Mouse (Mus musculus): Measurements from ENCODE around the gene Utrn.

The Utrn gene

DNA sequence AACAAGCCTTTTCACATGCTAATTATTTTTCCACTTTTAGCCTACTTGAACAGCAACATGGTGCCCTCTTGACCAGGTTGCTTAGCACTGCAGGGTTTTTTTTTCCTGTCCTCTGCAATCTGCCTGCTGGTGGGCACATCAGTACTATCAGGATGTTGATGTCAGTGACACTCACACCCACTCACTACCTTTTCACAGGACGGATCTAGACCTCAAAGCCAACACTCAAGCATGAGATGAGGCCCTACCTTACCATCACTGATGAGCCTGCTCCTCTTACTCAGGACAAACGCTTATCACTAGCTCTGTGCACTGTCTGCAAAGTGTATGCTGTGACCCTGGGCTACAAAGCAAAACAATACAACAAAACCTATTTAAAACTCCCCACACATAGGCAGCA, 63.3 kb downstream of the Utrn start:
- ATAC-seq (ENCODE audit: insufficient number of reproducible peaks, low FRiP score, low TSS enrichment): no peak

DNA sequence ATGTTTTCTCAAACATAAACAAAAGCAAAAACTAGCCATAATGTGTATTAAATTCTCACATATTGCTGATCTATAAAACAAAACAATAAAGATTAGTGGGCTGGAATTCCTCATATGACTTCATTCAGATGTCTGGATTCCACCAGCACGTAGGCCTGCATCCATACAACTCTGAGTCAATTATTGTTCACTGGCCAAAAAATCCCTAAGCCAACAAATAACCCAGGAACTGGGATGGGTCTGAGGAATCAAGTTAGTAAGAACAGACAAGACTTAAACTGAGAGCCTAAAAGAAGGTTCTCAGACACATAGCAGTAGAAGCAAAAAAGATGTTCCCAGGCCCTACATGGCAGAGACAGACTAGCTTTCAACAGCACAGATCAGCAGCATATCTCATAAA, 65.2 kb downstream of the Utrn start:
- no peak for ATAC-seq (ENCODE audit: insufficient number of reproducible peaks, low FRiP score, low TSS enrichment)

DNA sequence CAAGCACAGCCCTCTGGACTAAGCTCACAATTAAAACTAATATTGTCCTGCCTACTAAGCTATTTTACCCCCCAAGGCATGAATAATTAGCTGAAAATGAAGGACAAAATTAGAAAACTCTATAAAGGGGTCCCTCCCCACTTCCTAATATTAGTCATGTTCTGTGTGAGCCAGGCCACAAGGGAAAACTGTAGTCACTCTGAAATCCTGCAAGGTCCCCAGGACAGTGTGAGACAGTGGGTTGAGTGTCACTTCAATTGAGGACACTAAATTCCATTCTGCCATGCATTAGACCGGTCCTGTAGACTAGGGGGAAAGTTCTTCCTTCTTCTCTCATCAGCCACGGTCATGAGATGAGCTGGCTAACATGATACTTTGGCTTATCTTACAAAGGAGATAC, 69.7 kb downstream of the Utrn start:
- ATAC-seq (ENCODE audit: insufficient number of reproducible peaks, low FRiP score, low TSS enrichment): no peak

DNA sequence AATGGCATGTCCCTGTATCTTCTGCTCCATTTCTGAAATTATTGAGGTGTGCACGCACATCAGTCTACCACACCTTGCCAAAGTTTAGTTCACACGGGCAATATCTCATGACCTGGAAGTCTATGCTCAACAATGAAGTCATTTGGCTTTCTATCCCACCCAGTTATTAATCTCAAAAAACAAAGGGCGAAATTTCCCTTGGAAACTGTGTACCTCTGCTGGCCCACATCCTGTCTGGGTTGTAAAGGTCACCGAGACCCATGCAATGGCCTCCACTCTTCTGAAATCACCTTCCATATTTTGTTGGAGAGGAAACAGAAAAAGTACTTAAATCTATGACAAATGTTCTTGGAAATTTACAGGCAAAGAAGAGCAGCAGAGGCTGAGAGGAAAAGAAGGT, 70.9 kb downstream of the Utrn start:
- ATAC-seq (ENCODE audit: insufficient number of reproducible peaks, low FRiP score, low TSS enrichment): no peak

DNA sequence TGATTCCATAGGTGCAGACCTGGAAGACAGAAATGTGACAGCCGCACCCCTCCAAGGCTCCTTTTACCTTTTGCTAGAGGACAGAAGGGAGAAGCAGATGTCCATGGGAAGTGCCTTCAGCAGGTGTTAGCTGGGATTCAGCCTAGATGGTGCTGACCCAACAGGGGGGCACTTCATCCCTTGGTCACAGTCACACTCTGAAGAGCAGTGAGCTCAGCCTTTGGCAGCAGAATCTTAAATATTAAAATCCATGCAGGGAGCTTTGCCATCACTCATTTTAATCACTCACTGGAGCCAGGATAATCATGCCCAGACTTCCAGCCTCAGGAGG, 72.7 kb downstream of the Utrn start:
- ATAC-seq (ENCODE audit: insufficient number of reproducible peaks, low FRiP score, low TSS enrichment): peak; percentile 93

DNA sequence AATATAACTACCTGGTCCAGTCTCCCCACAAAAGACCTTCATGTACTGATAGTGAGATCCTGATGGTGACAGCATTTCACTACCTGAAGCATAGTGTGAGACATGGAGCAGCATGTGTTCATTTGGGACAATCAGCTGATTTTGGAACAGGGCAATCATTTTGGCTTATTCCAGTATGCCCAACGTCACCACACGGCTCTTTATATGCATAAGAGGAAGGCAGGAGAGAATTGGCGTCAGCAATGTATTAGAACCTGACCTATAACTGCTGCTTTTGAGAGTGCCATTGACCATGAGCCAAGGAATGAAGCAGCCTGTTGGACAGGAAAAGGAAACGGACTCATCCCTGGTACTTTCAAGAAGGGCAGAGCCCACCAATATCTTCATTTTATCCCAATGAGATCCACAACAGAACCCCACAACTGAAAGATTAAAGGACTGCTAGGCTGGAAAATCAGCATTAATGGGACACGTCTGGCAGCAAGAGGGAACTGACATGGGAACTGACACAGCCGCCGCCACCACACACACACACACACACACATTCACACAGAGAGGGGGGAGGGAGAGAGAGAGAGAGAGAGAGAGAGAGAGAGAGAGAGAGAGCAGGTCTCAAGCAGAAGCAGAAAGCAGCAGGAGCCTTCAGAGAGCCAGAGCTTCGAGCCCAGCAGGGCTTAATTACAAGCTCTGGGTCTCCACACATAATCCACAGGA, 73.2 kb downstream of the Utrn start:
- peak; percentile 57 for ATAC-seq (ENCODE audit: insufficient number of reproducible peaks, low FRiP score, low TSS enrichment)

DNA sequence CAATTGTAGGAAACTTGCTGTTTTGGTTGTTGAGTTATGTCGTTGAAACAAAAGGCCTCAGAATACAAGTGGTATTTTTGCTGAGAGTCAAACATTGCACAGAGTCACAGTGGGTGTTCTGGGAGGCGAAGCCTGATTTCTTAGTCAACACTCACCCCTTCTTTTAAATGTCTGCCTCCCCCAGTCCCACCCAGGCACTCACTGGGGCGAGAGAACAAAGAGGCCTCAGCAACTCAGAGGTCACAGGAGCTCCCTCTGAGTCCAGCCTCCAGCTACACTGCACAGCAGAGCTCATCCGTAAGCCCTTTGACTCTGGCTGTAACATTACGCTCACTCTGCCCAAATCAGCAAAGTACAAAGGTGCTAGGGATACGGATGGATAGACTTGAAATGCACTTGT, 77.1 kb downstream of the Utrn start:
- ATAC-seq (ENCODE audit: insufficient number of reproducible peaks, low FRiP score, low TSS enrichment): no peak

DNA sequence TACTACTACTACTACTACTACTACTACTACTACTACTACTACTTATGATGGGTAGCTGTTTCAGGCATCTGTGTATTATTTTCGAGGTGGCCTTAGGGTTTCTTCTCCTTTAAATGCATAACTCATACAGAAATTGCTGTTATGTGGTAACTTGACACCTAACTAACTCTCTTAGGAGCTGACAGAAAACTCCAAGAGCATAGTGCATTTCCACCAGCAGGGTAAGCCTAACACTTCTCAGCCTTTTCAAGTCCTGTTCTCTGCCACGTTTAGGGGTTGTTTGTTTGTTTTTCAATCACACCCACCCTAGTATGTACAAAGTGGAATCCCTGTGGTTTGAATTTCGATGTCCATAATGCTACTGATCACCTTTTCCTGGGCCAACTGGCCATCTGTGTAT, 78.3 kb downstream of the Utrn start:
- ATAC-seq (ENCODE audit: insufficient number of reproducible peaks, low FRiP score, low TSS enrichment): no peak

DNA sequence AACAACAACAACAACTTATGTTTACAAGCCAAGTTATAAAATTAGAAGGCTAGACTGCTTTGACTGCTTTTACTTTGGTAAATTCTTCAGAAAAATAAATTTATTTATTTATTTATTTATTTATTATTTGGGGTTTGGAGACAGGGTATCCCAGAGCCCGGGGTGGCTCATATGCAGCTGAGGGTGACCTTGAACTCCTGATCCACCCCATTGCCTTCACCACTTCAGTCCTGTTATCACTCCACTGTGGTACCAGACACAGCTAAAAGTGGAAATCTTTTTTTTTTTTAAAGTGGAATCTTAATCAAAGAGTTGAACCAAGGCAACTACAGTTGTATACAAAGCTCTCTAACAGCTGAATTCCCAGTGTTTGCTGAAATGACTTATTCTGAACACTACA, 80.6 kb downstream of the Utrn start:
- ATAC-seq (ENCODE audit: insufficient number of reproducible peaks, low FRiP score, low TSS enrichment): no peak

DNA sequence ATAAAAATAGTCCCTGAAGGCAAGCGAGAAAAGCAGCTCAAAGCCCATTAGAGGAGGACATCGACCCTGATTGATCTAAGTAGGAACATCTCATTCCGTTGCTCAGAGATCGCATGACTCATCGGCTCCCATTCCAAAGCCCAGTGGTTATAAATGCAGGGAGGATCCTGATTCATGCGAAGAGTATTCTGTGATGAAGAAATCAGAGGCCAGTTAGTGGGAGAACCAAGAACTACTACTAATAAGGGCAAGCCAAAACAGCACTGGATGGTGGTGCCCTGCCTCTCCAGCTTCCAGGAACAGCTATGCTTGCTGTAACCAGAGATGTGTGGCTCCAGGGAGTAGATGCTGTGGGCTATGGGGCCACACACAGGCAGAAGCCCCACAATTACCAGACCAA, 81.2 kb downstream of the Utrn start:
- no peak for ATAC-seq (ENCODE audit: insufficient number of reproducible peaks, low FRiP score, low TSS enrichment)

DNA sequence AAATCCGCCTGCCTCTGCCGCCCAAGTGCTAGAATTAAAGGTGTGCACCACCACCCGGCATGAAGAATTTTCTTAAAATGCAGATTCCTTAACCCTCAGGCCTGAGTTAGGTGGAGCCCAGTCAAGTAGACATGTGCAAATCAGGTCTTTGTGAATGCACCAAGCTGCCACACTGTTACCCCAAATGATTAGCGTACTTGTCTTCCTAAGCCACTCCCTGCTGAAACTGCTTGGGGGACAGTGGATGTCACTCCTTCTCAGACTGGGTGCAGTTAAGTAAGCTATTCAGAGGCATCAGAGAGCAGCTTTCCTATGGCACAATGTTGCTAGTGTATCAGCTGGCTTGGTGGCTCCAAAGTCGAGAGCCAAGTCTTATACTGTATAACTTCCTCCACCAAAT, 83.9 kb downstream of the Utrn start:
- no peak for ATAC-seq (ENCODE audit: insufficient number of reproducible peaks, low FRiP score, low TSS enrichment)

DNA sequence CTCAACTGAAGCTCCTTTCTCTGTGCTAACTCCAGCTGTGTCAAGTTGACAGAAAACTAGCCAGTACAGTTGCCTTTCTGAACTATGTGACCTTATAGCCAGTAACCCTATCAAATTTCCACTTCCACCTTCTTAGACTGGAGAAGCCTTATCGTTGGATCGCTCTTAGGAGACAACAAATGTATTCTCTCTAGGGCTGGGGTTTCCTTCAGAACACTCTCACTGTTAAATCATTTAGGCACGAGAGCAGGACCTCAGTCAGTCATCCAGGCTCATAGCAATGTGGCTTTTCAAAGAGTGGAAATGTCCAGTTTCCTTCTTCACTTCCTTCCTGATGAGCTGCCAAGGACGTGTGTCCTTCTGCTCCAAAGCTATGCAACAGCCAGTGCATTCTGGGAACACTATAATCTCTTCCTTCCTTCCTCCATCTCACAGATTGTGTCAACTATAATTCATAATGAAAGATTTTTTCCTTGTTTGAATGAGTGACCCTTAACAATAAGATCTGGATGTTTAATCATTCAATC, 87.7 kb downstream of the Utrn start:
- no peak for ATAC-seq (ENCODE audit: insufficient number of reproducible peaks, low FRiP score, low TSS enrichment)

DNA sequence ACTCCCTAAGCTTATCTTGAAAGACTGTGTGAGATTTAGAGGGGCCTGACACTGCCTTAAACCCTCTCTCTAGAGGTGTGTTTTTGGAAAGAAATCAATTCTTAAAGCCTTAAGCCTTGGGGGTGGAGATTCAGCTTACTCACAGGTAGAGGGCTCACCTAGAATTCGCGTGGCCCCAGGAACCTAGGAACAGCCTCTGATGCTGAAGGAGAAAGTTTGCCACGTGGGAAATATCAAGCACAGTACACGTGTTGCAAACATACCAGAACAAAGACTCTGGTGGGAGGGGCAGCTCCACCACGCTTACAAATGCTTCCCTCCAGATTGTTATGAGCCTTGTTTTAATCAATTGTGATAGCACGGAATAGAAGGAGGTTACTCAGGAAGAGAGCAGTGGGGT, 96.0 kb downstream of the Utrn start:
- no peak for ATAC-seq (ENCODE audit: insufficient number of reproducible peaks, low FRiP score, low TSS enrichment)

DNA sequence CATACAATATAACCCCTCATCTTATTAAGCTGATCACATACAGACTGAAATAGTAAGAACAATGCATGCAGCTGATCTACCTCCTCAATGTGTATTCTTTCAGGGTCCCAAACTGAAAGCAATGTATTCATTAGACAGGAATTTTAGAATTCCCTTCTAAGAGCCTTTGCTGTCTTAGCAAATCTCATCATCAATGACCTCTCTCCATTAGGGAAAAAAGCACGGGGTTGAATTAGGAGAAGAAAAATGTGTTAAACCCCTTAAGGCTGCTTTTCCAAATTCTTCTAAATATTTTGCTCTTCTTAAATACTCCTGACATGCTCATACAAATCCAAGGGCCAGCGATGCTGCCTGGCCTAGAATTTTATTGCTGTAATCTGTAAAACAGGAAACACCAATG, 97.7 kb downstream of the Utrn start:
- ATAC-seq (ENCODE audit: insufficient number of reproducible peaks, low FRiP score, low TSS enrichment): no peak

DNA sequence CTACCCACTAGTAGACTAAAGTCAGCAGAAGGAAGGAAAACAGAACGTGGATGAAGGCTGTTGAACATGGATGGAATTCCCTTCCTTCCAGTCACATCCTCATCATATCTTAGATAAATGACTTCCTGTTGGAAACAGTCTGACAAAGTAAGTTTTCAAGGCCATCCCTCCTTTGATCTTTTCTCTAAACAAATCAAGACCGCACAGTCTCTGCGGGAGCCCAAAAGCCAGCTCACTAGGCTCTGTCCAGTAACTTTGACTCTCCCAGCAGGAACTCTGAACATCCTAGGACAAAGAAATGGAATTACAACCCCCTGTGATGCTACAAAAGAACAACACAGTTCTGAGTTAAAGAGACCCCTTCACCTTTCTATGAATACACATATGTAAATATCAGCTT, 106.5 kb downstream of the Utrn start:
- no peak for ATAC-seq (ENCODE audit: insufficient number of reproducible peaks, low FRiP score, low TSS enrichment)

DNA sequence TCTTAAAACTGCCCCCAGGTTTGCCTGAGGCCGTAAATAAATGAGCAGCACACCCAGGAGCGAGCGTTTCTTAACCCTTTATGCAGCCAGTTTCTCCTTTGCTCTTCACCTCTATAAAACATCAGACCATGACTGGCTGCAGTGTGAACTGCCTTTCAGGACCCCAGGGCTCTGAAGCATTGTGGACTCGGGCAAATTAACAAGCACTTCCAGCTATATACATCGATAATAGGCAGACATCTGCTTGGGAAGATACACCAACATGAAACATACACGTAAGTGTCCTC, 110.5 kb downstream of the Utrn start:
- no peak for ATAC-seq (ENCODE audit: insufficient number of reproducible peaks, low FRiP score, low TSS enrichment)

DNA sequence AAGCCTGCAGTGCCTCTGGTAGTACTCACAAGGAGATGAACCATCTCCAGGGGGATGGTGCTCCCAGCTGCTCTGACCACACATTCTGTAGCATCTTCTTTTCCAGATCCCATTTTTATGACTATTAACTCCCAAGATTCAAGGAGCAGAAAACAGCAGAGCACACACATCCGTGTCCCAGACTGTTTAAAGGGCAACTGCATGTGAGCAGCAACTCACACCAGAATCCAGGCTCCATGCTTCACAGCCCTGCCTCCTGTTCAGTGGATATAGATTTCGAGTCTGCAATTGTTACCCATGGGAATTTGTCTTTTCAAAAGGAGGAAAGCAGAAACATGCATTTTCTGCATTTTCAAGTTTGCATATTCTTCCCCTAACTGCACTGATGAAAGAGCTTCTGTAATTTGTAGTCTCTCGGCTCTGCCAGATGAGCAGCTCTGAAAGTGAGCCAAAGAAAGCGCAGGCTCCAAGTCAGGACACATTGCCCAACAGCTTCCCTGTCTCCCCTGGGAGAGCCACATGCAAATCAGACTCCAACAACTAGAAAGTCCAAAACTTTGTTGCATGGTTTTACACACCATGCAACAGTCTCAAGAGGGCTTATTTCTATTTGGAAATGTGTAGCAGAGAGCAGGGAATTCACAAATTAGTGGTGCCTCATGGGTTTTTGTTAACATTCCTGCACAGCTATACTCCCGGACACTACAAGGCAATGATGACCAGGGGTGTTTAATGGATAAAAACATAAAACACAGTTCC, 111.0 kb downstream of the Utrn start:
- ATAC-seq (ENCODE audit: insufficient number of reproducible peaks, low FRiP score, low TSS enrichment): no peak

DNA sequence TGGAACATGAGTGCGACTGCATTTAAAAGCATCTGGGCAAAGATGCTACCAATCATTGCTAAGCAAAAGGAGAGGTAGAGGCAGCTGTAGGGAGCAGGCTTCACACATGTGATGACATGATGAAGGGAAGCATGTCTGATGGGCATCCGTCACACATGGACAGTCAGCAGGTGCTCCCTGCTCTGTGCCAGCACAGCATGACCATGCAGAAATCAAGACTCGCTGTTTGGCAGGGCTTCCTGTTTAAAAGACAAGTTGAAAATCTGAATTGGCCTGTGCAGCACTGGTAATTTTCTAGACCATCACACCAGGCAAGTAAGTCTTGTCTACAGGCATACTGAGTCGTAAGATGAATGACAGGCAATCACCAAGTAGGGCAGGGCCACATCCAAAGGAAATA, 112.5 kb downstream of the Utrn start:
- ATAC-seq (ENCODE audit: insufficient number of reproducible peaks, low FRiP score, low TSS enrichment): no peak

DNA sequence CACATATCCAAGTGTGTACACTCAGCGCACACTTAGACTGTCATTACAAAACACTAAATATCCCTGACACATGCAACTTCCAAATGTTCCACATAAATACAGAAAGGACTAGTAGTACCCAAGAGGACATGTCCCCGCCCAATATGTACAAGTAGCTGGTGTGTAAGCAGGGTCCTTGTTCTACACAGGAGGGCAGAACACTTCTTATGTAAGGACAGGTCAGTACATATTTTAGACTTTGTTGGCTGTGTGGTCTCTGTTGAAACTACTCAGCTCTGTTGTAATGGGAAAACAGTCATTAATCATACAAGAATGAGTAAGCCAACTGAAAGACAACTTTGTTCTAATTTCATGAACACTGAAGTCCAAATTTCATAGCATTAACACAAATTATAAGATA, 114.3 kb downstream of the Utrn start:
- no peak for ATAC-seq (ENCODE audit: insufficient number of reproducible peaks, low FRiP score, low TSS enrichment)

DNA sequence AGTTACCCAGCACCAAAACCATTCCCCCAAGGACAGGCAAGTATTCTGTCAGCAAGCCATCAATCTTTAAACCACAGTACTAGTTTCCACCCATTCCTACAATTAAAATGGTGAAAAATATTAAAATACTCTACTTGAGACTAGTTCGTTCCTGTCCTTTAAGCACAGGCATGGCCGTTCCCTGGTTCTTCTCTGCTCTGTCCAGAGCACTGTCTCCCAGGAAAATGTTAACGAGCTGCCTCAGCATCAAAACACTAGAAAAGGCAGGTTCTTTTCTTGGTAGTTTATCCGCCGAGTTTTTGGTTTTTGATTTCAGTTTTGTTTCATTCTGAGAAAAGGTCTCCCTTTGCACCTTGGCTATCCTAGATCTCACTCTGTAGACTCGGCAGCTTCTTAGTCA, 115.0 kb downstream of the Utrn start:
- ATAC-seq (ENCODE audit: insufficient number of reproducible peaks, low FRiP score, low TSS enrichment): no peak

DNA sequence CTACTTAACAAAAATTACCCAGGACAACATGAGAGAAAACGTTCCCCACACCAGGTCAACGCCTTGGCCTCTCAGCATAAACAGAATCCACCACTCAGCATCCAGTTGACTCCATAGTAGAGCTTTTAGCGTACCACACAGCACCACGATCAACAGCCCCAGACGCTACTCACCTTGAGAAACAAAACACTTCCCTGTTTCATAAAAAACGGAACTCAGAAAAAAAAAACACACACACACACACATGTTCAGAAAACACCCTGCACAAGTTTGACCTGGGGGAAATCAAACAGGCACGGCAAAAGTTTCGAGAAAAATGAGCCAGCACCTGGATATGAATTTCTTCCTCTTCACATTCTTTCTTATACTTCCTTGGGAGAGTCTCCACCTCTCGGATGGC, 125.4 kb downstream of the Utrn start:
- ATAC-seq (ENCODE audit: insufficient number of reproducible peaks, low FRiP score, low TSS enrichment): no peak

DNA sequence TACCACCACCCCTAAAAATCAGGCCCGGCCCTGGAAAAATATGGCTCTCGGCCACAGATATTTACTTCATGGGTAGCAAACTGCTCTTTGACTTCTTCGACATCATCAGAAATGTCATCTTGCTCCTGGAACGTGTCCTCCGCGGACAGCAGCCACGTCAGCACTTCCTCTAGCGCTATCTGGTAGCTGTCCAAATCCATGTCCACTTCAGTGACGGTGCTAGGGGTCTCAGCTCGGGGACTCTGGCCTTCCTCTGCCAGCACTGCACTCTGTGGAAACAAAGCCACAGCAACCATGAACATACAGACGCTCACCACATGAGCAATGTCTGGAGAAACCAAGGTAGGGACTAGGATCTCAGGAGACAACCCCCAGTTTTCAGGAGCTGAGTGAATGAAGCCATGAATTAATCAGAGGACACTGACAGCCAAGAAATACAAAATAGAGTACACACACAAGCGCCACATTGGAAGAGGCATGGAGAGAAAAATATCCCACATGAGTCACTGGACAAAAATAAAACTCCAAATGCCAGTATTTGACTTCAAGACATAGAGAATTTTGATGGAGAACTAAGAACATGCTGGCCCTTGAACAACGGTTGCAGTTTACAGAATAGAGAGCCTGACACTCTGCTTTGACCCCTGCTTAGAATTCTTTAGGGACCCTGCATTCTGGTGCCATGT, 129.7 kb downstream of the Utrn start:
- ATAC-seq (ENCODE audit: insufficient number of reproducible peaks, low FRiP score, low TSS enrichment): no peak

Measured in cerebellum, adult (tissue).